Mouse (Mus musculus) small intestine, adult 2 months (tissue): ENCODE measurements around the gene Pdia3.
"Not testable (repeated sequence)": the region's sequence is repeated elsewhere in the genome, so short reads cannot be mapped to it uniquely, and the experiment has no call there.

ENCODE experiments used
- CTCF ChIP-seq: fragments of 200-500 bp; IDR thresholded peaks from 2 replicates; pipeline ENCODE4 v1.5.1; 2012; ENCODE audit warnings: low read depth, mild to moderate bottlenecking, control low read depth, inconsistent platforms, low read length, moderate library complexity, mixed read lengths; ENCODE audit not compliant: insufficient replicate concordance, insufficient read length; ENCODE audit errors: extremely low read depth
- POLR2A ChIP-seq: fragments of 200-500 bp; IDR thresholded peaks from 2 replicates; pipeline ENCODE4 v1.6.1; 2012; ENCODE audit warnings: low read depth, mild to moderate bottlenecking, control low read depth, inconsistent platforms, low read length, moderate library complexity

GRCm38 (mm10) chr2:121473301-121474179 lies 60.0 kb downstream of the Pdia3 start, which contains the start of gene Mfap1b:
- not testable (repeated sequence) for TF ChIP-seq CTCF
- TF ChIP-seq POLR2A: peak; percentile 76
